Mouse (Mus musculus) embryonic facial prominence, embryonic 13.5 days (tissue): ENCODE data around the gene A830005F24Rik. TPM values are rescaled to one million over a fixed set of nuclear protein-coding genes. Genes with fewer than 3 reads are reported as not detected.

Source experiments
- ATAC-seq: fragments of 200-750 bp; cut with Nextera tagmentation; 2 replicates; pipeline ENCODE4 v1.8.0; 2017; ENCODE audit warnings: low read depth; ENCODE audit not compliant: insufficient number of reproducible peaks, insufficient read depth, low FRiP score, low TSS enrichment
- H3K27ac ChIP-seq: fragments of 300-500 bp; sonication (generic); 2 replicates; pipeline ENCODE4 v1.5.1; 2015; ENCODE audit warnings: moderate library complexity, mild to moderate bottlenecking, inconsistent platforms
- H3K27me3 ChIP-seq: fragments of 300-500 bp; sonication (generic); 2 replicates; pipeline ENCODE4 v1.6.1; 2015; ENCODE audit warnings: mild to moderate bottlenecking, inconsistent platforms
- H3K36me3 ChIP-seq: fragments of 300-500 bp; sonication (generic); 2 replicates; pipeline ENCODE4 v1.6.1; 2015; ENCODE audit warnings: mild to moderate bottlenecking, inconsistent platforms
- H3K4me1 ChIP-seq: fragments of 300-500 bp; sonication (generic); 2 replicates; pipeline ENCODE4 v1.6.1; 2015; ENCODE audit warnings: inconsistent platforms
- H3K4me2 ChIP-seq: fragments of 300-500 bp; sonication (generic); 2 replicates; pipeline ENCODE4 v1.6.1; 2015; ENCODE audit warnings: moderate library complexity, mild to moderate bottlenecking, inconsistent platforms
- H3K4me3 ChIP-seq: fragments of 300-500 bp; sonication (generic); 2 replicates; pipeline ENCODE4 v1.5.1; 2015; ENCODE audit warnings: mild to moderate bottlenecking, inconsistent platforms
- H3K9ac ChIP-seq: fragments of 300-500 bp; sonication (generic); 2 replicates; pipeline ENCODE4 v1.6.1; 2015; ENCODE audit warnings: mild to moderate bottlenecking, inconsistent platforms
- H3K9me3 ChIP-seq: fragments of 300-500 bp; sonication (generic); 2 replicates; pipeline ENCODE4 v1.6.1; 2016; ENCODE audit warnings: inconsistent platforms
- WGBS: fragments of 180-500 bp; shearing (Covaris S2); methylation state at CpG from one replicate; pipeline ENCODE4 v1.1.7; 2015; ENCODE audit warnings: mixed read lengths; 5-methylcytosine and 5-hydroxymethylcytosine counted together
- polyA plus RNA-seq: library from polyadenylated mRNA; unstranded; fragments of >200 nt; fragmentation: Nextera tagmentation; extraction: Ambion mirVana; gene quantifications from 2 replicates; pipeline ENCODE4 v1.2.1, GENCODE M21; 2015

The A830005F24Rik gene
- polyA plus RNA-seq, 1 experiment from 2014 or later = 2.7 TPM

GRCm38 (mm10) chr13:48545476-48546281 lies 32.3 kb downstream of the A830005F24Rik start:
- under 1% methylated on average over 62 of the region's 72 CpGs for WGBS
- H3K9me3 ChIP-seq = no peaks in the 10 kb centered on the region
- peak overlapping the region; percentile 83 for H3K4me3 ChIP-seq
- H3K36me3 ChIP-seq = no peaks in the 10 kb centered on the region
- peak overlapping the region; percentile 66 for H3K4me2 ChIP-seq
- H3K9ac ChIP-seq = peak overlapping the region; percentile 98
- peak overlapping the region; percentile 100 for H3K27ac ChIP-seq
- H3K4me1 ChIP-seq = peaks cover 26% of the 10 kb centered on the region
- ATAC-seq = peak; percentile 86
- no peaks in the 10 kb centered on the region for H3K27me3 ChIP-seq

- peaks cover 21% of the 10 kb centered on the region for H3K4me1 ChIP-seq
- peak overlapping the region; percentile 100 for H3K27ac ChIP-seq
- ATAC-seq = peak; percentile 98
- H3K9me3 ChIP-seq = no peaks in the 10 kb centered on the region
- H3K4me3 ChIP-seq = peak overlapping the region; percentile 83
- no peaks in the 10 kb centered on the region for H3K27me3 ChIP-seq
- under 1% methylated on average over 71 of the region's 72 CpGs for WGBS
- peak overlapping the region; percentile 59 for H3K4me2 ChIP-seq
- H3K9ac ChIP-seq = peak overlapping the region; percentile 98
- no peaks in the 10 kb centered on the region for H3K36me3 ChIP-seq
These were observed 33.1 kb downstream of the A830005F24Rik start for GRCm38 (mm10) chr13:48546330-48546917.

- Histone ChIP-seq H3K36me3 (no peaks in the 10 kb centered on the region), H3K9ac (no peak overlapping the region), H3K27me3 (no peaks in the 10 kb centered on the region), H3K9me3 (no peaks in the 10 kb centered on the region), H3K4me3 (no peak overlapping the region), H3K4me2 (no peak overlapping the region), H3K27ac (no peak overlapping the region), H3K4me1 (peaks cover 25% of the 10 kb centered on the region)
- no peak for ATAC-seq
- WGBS = 96% methylated on average over 6 of the region's 6 CpGs
These were observed 34.3 kb downstream of the A830005F24Rik start for GRCm38 (mm10) chr13:48547623-48548022.

- Histone ChIP-seq H3K4me1 (peaks cover 31% of the 10 kb centered on the region), H3K36me3 (no peaks in the 10 kb centered on the region), H3K9ac (no peak overlapping the region), H3K4me3 (no peak overlapping the region), H3K9me3 (no peaks in the 10 kb centered on the region), H3K27me3 (no peaks in the 10 kb centered on the region), H3K4me2 (no peak overlapping the region), H3K27ac (no peak overlapping the region)
- 88% methylated on average over 5 of the region's 5 CpGs for WGBS
- ATAC-seq = no peak
These were observed 34.9 kb downstream of the A830005F24Rik start for GRCm38 (mm10) chr13:48548296-48548695.

GRCm38 (mm10) chr13:48552181-48553090 lies 39.1 kb downstream of the A830005F24Rik start:
- peaks cover 17% of the 10 kb centered on the region for H3K4me1 ChIP-seq
- peak overlapping the region; percentile 87 for H3K27ac ChIP-seq
- 65% methylated on average over 21 of the region's 21 CpGs for WGBS
- peak overlapping the region; percentile 31 for H3K4me2 ChIP-seq
- H3K27me3 ChIP-seq = no peaks in the 10 kb centered on the region
- H3K9me3 ChIP-seq = no peaks in the 10 kb centered on the region; the same call in 1 of the 2 replicates
- peak; percentile 68; the same call in 1 of the 2 replicates for ATAC-seq
- H3K4me3 ChIP-seq = no peak overlapping the region
- no peaks in the 10 kb centered on the region for H3K36me3 ChIP-seq
- H3K9ac ChIP-seq = 0 out of 2 replicates have a peak overlapping the region, but pooled peaks have one; percentile 46

GRCm38 (mm10) chr13:48553511-48553910 lies 40.1 kb downstream of the A830005F24Rik start:
- Histone ChIP-seq H3K9ac (no peak overlapping the region), H3K27ac (no peak overlapping the region; the same call in 1 of the 2 replicates), H3K4me2 (no peak overlapping the region), H3K9me3 (no peaks in the 10 kb centered on the region; the same call in 1 of the 2 replicates), H3K4me3 (no peak overlapping the region), H3K4me1 (peaks cover 17% of the 10 kb centered on the region), H3K27me3 (no peaks in the 10 kb centered on the region), H3K36me3 (no peaks in the 10 kb centered on the region)
- ATAC-seq = no peak
- whole genome bisulfite sequencing = 77% methylated on average over 5 of the region's 5 CpGs

GRCm38 (mm10) chr13:48554552-48554951 lies 41.2 kb downstream of the A830005F24Rik start:
- no peak overlapping the region for H3K27ac ChIP-seq
- no peaks in the 10 kb centered on the region; the same call in 1 of the 2 replicates for H3K9me3 ChIP-seq
- no peak overlapping the region for H3K4me2 ChIP-seq
- no peaks in the 10 kb centered on the region for H3K36me3 ChIP-seq
- WGBS = 78% methylated on average over 1 of the region's 1 CpGs
- no peaks in the 10 kb centered on the region for H3K27me3 ChIP-seq
- H3K4me3 ChIP-seq = no peak overlapping the region
- ATAC-seq = no peak
- H3K9ac ChIP-seq = no peak overlapping the region
- peaks cover 17% of the 10 kb centered on the region for H3K4me1 ChIP-seq

- H3K9me3 ChIP-seq = no peaks in the 10 kb centered on the region; the same call in 1 of the 2 replicates
- no peak overlapping the region for H3K27ac ChIP-seq
- no peak overlapping the region for H3K4me3 ChIP-seq
- H3K4me2 ChIP-seq = no peak overlapping the region
- H3K9ac ChIP-seq = no peak overlapping the region
- ATAC-seq = no peak
- WGBS = 79% methylated on average over 1 of the region's 1 CpGs
- no peaks in the 10 kb centered on the region for H3K36me3 ChIP-seq
- no peaks in the 10 kb centered on the region for H3K27me3 ChIP-seq
- peaks cover 17% of the 10 kb centered on the region for H3K4me1 ChIP-seq
These were observed 42.6 kb downstream of the A830005F24Rik start for GRCm38 (mm10) chr13:48555976-48556375.

GRCm38 (mm10) chr13:48561481-48561880 lies 48.1 kb downstream of the A830005F24Rik start:
- no peaks in the 10 kb centered on the region for H3K36me3 ChIP-seq
- no peaks in the 10 kb centered on the region for H3K27me3 ChIP-seq
- 89% methylated on average over 2 of the region's 2 CpGs for WGBS
- ATAC-seq = no peak
- H3K4me1 ChIP-seq = peaks cover 7% of the 10 kb centered on the region
- no peaks in the 10 kb centered on the region for H3K9me3 ChIP-seq
- no peak overlapping the region for H3K9ac ChIP-seq
- no peak overlapping the region for H3K27ac ChIP-seq
- no peak overlapping the region for H3K4me3 ChIP-seq
- no peak overlapping the region for H3K4me2 ChIP-seq

GRCm38 (mm10) chr13:48562336-48562735 lies 49.0 kb downstream of the A830005F24Rik start:
- Histone ChIP-seq H3K9ac (no peak overlapping the region), H3K9me3 (no peaks in the 10 kb centered on the region), H3K27me3 (no peaks in the 10 kb centered on the region), H3K27ac (no peak overlapping the region), H3K4me3 (no peak overlapping the region), H3K4me1 (peaks cover 8% of the 10 kb centered on the region), H3K4me2 (no peak overlapping the region), H3K36me3 (no peaks in the 10 kb centered on the region)
- ATAC-seq = no peak
- 89% methylated on average over 5 of the region's 5 CpGs for WGBS
